Mouse (Mus musculus) cerebellum, adult 9-11 months (tissue): ENCODE results near the gene Usp20.
"Not testable (repeated sequence)": the region's sequence is repeated elsewhere in the genome, so short reads cannot be mapped to it uniquely, and the experiment has no call there.

Source experiments
- DNase-seq: peaks from one replicate; pipeline ENCODE4 v3.0.0; 2022

Gene Usp20

DNA sequence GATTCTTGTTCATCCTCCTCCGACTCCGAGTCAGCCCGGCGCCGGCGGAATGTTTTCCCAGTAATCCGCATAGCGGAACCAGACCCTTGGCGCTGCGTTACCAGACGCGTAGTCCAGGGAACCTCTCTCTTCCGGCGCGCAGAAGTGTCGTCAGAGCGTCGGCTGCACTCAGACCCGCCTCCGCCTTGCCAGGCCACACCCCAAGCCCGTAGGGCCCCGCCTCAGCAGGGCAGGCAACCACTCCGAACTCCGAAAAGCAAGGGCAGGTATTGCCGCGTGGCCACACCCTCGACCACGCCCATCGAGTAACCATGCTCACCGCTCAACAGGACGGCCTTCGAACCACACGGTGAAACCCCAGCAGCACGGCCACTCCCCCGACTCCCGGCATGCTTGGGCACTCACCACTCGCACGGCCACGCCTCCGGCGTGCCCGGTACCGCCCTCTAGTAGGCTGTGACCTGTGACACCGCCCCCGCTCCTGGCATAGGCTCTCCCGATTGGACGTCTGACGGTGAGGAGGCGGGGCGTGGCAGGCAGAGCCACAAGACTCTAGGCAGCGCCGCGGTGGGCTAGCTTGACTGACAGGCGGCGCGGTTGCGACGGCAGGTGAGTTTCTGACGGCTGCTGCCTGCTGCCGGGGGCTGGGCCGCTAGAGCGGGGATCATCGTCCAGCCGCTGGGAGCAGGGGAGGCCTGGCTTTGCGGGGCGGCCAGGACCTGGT lies at the start of gene Usp20, which contains the start of gene BC005624:
Gene Usp20 (plus strand): TSS at position 490 of the 724 bp plus-strand sequence.
Gene BC005624 (minus strand): TSS at position 412 of the 724 bp plus-strand sequence.
- peak; percentile 100 for DNase-seq

DNA sequence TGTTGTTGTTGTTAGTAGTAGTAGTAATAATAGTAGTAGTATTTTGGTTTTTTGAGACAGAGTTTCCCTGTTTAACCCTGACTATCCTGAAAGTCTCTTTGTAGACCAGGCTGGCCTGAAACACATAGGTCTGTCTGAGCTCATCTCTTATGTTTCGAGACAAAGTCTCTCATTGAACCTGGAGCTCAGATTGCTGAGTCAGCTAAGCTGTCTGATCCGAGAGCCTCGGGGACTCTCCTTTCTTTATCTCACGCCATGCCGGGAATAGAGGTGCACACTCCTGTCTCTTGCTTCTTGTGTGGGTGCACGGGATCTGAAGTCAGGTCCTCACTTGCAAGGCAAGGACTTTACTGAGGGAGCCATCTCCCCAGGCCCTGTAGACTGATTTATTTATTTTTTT lies 49.0 kb upstream of the Usp20 start:
- no peak for DNase-seq

DNA sequence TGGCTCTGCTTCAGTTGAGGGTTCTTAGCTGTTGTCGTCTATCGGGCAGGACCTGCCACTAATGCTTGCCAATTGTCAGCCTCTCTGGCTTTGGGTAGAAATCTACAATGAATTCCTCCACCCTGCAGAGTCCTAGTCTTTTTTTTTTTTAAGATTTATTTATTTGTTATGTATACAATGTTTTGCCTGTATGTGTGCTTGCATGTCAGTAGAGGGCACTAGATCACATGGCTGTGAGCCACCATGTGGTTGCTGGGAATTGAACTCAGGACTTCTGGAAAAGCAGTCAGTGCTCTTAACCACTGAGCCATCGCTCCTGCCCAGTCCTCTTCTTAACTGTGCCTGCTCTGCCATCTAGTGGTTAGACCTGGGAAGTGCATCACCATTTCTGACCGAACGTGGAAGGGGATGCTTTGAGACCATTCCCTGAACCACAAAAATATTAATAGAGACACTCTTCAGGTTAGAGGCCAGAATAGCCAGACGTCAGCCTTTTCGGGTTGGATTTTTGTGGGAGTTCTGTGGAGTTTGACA lies 48.1 kb upstream of the Usp20 start:
- peak; percentile 72 for DNase-seq

DNA sequence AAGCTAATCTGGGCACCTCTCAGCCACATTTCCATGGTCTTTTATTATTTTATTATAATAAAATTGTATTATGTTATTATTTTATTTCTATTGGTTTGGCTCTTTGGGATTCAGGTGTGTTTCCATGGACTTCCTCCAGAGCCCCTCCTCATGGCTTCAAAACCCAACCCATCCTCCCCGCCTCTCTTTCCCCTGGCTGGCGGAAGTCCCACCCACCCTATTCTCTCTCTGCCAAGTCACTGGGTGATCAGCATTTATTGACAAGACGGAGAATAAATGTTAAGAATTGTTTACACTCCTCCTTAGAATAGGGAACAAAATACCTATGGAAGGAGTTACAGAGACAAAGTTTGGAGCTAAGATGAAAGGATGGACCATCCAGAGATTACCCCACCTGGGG lies 45.3 kb upstream of the Usp20 start:
- DNase-seq, result no peak

DNA sequence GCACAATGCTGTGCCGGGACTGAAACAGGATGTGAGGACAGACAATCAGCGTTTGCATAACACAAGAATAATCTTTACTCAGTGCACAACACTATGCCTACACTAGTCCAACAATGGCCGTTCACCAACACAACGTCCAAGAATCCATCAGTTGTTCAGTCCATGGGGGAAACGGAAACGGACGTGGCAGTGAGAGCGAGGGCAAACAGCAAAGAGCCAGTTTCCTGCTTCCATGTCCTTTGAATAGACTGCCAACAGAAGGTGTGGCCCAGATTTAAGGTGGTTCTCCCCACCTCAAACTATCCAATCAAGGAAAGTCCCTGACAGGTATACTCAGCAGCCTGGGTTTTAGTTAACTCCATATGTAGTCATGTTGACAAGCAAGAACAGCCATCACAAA lies 44.3 kb upstream of the Usp20 start:
- DNase-seq, result no peak

DNA sequence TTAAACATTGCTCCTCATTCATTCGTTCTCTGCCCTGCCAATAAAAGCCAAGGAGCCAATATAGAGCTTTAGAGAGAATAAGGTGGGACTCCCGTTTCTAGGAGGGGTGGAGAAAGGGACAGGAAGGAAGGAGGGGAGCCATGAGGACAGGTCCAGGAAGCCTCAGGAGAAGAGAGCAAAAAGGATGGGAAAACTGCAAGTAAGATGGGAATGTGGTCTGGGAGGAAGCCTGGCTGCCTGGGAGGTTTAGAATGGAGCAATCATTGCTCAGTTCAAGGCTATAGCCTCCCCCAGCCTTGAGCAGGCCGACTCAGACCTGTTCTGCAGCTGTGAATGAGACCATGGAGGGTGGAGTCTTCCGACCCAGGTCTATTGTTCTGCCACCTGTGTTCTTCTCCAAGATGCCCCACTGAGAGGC lies 43.5 kb upstream of the Usp20 start:
- no peak for DNase-seq

DNA sequence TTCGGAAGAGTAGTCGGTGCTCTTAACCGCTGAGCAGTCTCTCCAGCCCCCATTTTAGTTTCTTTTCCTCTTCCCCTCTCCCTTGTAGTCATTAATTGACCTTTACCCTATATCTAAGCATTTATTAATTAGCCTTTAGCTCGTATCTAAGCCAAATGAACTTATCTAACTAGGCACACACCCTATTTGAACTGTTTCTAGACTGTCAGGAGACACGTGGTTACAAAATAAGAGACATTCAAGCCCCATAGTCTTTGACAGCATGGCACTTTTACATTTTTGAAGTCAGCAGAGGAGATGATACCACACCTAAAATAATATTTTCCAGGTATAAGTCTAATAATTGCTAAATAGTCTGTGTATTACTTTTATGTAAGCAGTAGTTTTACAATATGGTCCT lies 40.5 kb upstream of the Usp20 start:
- no peak for DNase-seq

DNA sequence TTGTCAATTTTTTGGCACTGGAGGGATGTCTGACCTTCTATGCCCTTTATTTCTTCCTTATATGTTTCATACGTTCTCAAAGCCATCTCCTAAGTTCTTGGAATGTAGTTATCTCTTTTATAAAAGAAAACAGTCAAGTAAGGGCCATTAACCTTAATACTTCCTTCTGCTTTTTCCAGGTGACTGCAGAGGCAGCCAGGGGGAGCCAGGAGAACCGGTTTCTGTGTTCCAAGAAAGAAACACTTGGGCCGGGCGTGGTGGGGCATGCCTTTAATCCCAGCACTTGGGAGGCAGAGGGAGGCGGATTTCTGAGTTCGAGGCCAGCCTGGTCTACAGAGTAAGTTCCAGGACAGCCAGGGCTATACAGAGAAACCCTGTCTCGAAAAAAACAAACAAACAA lies 40.0 kb upstream of the Usp20 start:
- not testable (repeated sequence) for DNase-seq

DNA sequence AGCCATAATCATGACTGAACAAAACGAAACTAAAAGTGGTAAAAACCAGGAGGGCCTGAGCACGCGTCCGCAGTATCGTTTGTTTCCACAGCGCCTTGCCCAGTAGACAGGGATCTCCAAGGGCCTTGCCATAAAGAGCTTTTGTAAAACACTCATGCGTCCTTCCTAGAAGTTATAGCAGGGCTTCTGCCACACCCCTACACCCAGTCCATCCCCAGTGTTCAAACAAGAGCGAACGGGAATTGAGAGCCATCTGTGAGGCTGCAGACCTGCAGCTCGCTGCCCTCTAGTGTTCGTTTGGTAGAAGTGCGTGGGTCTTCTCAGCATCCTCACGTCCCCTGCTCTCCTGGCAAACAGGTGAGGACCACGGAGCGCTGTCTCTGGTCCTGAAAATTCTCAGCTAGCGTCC lies 39.5 kb upstream of the Usp20 start:
- peak; percentile 62 for DNase-seq

DNA sequence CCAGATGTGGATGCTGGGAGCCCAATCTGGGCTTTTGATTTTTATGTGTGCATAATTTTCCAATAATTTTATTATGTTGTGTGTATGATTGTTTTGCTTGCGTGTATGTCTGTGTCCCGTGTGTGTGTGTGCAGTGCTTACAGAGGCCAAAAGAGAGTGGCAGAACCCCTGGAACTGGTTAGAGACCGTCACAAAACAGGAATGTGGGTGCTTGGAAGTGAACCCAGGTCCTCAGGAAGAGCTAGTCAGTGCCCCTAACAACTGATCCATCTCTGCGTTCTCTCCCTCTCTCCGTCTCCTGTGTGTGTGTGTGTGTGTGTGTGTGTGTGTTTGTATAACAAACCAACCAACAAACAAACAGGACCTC lies 29.6 kb upstream of the Usp20 start:
- DNase-seq, result no peak

DNA sequence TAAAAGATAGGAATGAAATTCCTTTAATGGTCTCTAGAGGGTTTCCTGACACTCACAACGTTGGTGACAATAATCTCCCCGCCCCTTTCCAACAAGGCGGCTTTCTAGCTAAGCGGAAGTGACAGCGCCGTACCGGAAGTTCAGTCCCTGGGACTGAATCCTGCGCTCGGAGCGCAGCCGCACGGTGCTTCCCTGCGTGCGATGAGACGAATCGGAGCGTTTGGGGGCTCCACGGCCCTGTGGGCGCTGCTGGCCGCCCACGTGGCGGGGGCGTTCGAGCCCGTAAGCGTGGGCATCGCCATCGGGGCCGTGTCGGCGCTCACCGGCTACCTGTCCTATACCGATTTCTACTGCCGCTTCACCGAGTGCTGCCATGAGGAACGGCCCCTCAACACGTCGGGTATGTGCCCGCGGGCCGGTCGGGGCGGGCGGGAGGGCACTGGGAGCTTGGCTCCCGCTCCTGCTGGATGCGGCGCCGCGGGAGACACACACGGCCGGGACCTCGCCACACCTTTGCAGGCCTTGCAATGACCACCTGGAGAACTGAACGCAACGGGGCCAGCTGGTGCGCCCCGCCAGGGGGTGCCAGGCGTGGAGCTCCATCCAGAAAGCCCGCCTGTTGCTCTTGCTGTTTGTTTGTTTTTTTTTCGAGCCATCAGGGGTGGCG lies 29.1 kb upstream of the Usp20 start, which contains the start of gene Tor1b:
Gene Tor1b (plus strand): TSS at position 136 of the 667 bp plus-strand sequence.
- peak; percentile 87 for DNase-seq

DNA sequence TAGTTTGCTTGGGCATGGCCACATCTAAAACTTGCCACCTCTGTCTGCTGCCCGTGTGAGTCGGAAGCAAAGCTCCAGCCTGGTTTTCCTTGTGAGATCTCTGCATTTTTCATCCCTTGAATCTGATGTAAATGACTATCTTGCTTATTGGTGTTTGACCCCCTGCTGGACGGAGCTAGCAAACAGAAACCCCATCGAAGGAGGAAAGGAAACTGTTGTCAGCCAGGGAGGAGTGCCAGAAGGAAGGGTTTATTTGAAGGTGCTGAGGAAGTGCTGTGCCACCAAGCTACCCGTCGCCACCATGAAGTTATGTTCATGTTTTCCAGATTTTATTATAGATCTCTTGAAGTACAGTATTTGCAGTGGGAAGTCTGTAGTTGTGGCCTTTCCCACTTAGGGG lies 27.3 kb upstream of the Usp20 start:
- no peak for DNase-seq

DNA sequence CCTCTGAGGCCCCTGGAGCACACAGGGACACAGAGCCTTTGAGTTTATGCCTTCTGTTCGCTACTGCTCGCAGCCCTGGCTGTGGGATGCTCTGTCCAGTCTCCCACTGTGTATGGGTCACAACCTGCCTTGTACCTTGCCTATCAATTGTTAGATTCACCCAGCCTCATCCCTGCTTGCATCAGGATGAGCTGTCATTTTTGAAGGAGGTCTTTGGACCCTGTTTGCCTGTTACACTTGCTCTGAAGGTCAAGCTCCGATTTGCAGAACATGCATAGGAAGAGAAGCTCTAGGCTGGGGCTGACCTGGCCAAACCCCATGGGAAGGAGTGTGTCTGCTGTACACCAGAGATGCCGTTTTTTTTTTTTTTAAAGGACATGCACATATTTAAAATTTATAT lies 24.6 kb upstream of the Usp20 start:
- no peak for DNase-seq

DNA sequence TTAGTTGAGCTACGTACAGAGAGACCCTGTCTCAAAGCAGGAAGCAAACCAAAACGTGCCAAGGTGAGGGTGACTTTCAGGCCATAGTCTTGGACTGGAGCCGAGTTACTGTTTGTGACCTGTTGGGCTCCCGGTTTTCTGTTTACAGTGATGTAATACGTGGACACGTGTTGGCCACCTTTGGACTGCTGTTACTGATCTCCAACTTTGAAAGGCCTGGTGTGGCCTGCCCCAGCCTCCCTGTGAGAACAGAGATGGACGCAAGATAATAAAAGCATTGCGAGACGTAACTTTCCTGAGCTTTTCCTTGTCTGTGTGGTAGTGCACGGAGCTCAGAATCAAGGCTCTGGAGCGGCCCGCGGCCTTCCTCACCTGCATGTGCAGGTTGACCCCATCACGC lies 23.4 kb upstream of the Usp20 start:
- DNase-seq, result no peak

DNA sequence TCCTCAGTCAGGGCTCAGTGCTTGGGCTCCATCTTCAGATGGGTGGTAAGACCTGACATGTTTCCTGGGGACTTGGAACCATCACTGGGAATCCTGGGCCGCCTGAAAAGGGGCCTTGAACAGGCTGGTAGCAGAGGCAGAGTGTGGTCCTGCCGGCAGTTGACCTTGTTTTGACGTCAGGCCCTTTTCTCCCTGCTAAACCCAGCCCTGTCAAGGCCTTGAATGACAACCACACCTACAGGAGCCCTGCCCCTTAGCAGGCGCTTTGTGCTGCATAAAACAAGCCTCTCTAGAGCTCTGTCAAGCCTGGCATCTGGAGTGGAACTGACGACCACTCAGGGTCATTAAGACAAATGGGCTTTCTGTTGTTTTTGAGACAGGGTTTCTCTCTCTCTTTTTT lies 22.2 kb upstream of the Usp20 start:
- DNase-seq, result no peak

DNA sequence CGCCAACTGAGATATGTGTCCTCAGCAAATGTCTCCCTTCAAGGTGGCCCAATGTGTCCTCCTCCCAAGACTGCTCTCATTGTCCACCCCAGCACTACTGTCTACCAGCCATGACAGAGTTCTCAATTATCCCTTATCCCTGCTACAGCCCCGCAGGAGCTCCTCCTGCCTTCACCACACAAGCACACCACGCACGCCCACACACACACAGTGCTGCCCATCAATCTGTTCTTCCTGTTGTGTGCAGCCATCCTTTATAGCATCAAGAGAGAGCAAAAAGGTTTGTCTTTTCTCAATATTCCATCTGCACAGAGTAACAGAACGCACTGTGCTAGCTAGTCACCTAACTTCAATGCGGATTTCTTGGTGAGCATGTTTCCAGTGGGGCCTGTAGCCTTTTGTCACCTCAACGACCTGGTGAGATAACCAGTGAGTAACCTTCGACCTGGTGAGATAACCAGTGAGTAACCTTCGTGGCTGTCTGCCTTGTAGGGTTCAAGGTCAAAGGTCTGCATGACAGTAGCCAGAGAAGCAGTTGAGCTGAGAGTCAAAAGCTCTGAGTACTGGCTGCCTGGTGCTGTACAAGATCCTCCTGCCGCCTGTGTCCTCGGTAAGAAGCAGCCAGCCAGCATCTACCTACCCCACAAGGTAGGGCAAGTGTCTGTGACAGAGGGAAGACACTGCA lies 19.4 kb upstream of the Usp20 start:
- DNase-seq, result no peak

DNA sequence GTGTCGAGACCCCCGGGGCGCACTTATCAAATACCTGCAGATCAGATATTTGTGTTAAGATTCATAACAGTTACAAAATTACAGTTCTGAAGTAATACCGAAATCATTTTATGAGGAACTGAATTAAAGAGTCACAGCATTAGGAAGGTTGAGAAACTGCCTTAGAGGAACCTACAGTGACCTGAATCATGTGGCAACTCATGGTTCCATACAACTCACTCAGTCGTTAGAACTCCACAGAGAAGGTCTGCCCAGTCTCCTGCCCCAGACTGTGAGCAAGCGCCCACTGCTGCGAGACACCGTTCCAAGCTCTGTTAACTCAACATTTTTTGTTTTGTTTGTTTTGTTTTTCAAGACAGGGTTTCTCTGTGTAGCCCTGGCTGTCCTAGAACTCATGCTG lies 16.5 kb upstream of the Usp20 start:
- DNase-seq, result no peak

DNA sequence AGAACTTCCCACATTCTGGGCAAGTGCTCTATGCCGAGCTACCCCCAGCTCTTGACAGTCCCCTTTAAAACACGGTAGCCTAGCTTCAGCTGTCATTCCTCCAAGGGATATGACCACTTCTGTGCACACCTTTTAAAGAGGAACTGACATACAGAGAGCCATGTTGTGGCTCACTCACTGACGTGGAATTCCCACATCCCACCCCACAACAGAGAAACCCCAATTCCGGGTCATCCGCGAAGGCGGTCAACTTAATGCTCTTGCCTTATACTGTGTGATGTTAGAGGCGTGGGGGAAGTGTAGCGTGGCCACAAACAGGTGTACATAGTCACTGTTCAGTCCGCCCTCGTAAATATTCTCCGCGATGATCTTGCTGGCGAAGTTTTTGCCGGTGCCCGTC lies 15.3 kb upstream of the Usp20 start:
- DNase-seq, result no peak

DNA sequence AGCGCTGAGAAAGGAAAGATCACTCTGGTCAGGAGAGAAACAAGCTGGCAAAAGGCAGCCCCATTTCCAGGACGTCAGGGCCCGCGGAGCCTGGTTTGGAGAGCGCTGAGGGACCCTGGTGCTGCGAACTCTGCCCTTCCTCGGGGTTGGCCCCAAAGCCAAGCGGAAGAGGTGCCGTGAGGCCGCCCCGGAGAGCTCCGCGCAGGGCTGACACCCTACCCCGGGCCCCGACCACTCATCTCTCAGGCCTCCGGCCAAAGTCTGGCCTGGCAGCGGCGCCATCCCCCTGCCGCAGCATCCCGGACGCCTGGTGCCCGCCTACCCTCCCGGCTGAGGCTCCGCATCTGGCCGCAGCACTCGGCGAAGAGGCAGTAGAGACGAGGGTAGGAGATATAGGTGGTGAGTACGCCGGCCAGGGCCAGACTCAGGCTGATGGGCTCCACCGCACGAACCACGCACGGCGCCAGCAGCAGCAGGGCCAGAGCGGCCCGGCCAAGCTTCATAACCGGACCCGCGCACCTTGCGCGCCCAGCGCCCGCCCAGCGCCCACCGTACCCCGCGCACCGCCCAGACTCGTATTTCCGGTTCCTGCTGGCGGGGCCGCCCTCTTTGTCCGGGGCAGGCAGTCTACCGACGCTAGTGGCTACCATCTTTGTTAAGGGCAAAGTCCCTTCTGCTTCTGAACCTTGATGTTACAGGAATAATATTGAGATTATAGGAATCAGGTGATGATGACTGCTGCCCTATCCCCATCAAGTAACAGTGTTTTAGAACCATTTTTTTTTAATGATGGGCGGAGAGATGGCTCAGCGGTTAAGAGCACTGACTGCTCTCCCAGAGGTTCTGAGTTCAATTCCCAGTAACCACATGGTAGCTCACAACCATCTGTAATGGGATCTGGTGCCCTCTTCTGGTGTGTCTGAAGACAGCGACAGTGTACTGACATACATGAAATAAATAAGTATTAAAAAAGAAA lies 14.4 kb upstream of the Usp20 start, which contains the start of gene Tor1a:
Gene Tor1a (minus strand): TSS at position 582 of the 976 bp plus-strand sequence.
- DNase-seq, result peak; percentile 91

DNA sequence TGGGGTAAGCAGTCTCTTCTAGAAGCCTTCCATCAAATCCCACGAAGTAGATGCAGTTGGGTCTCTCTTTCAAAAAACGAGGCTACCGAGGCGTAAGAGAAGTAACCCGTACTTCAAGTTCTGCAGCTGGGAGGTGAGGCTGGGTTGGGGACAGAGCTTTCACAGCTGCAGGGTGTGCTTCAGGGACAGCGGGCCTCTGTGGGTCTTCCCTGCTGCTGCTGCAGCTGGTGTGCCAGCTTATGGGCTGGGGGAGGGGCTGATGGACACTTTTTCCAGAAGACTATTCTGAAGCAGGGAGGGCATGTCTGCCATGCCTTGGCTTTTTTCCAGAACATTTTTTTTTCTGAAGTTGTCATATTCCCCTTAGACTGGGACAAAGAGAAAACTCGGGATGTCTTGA lies 945 bp downstream of the Usp20 start:
- peak; percentile 71 for DNase-seq

DNA sequence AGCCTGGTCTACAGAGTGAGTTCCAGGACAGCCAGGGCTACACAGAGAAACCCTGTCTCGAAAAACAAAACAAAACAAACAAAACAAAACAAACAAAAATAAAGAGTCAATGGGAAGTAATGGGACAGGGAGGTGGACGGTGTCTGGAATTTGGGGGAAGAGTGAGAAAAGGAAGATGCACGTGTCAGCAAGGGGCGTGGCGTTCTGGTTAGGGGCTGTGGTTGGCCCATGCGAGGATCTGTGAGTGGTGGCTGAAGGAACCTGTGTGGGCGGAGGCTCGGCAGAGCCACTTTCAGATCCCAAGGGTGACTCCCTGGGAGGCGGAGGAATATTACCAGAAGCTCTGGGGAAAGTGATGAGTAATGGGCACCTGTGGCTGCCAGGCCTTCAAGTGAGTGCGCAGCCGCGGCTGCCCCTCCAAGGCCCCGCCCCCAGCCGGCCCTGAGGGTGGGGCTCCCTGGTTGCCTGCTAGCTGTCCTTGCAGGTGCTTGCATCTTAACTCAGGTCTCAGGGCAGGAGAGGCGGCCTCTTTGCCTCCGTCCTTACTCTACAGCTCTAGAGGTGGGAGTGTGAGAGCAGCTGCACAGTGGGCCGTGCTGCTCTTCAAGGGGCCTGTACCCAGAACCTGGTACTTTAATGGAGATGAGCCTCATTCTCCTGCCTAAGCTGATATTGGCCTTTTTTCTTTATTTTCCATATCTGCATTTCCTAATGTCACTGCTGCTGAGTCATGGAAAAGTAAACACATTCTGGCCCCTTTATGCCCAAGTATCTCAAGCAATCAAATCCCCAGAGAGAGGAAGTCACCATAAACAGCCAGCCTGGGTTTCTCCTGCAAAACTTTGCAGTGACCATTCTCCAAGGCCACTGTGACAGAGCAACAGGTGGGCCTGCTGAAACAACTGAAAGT lies 3.3 kb downstream of the Usp20 start:
- peak; percentile 63 for DNase-seq
